Mouse (Mus musculus) heart, postnatal 25 days (tissue): Measurements from ENCODE around the gene Ercc1. TPM values are rescaled to one million over a fixed set of nuclear protein-coding genes. Genes with fewer than 3 reads are reported as not detected.

Source experiments
- DNase-seq: peaks from one replicate; pipeline ENCODE4 v3.0.0; 2022; ENCODE audit warnings: low spot score
- intact Hi-C: fragments of 180-260 bp; cut with DNase I; formaldehyde crosslinking; loops from one replicate; pipeline ENCODE4 v1.15.1; 2025
- total RNA-seq, 2 experiments: library from RNA; stranded (reverse); gene quantifications; 2 replicates each; pipeline ENCODE4 v1.2.3; 2021

Gene Ercc1
- total RNA-seq, 2 experiments from 2014 or later: 40.7 to 45.1 TPM

DNA sequence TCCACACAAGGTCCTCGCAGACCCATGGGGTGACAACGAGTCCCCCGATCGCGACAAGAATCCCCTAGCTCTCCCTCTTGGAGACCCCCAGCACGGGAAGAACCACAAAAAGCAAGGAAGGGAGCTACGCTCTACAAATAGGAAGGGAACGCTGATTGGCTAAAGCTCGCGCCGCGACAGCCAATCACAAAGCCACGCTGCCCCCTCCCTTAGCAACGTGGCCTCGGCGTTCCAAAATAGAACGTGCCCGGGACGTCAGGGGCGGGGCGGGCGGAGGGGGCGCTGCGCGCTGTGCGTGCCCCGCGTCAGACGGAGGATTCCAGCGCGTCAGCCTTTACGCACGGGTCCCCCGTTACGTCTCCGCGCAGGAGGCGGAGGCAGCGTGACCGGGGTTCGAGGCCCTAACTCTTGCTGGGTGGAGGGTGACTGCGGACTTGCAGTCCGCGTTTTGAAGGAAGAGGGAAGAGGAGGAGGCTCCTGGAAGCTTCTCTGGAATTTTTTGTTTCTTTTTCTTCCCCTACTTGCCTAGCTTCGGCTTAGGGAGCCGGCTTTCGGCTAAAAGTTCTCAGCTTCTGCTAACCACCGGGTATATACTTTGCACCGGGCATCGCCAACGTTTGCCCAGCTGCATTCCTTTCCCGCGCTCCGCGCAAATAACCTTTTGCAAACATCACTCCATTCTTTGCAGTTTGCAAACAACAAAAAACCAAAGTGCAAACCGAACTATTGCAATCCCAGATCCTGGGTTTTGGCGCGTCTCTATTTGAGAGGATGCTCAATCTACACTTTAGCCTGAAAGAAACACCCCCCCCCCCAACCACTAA lies 35.9 kb upstream of the Ercc1 start:
- intact Hi-C loops: no loop called here
- peak; percentile 95 for DNase-seq

DNA sequence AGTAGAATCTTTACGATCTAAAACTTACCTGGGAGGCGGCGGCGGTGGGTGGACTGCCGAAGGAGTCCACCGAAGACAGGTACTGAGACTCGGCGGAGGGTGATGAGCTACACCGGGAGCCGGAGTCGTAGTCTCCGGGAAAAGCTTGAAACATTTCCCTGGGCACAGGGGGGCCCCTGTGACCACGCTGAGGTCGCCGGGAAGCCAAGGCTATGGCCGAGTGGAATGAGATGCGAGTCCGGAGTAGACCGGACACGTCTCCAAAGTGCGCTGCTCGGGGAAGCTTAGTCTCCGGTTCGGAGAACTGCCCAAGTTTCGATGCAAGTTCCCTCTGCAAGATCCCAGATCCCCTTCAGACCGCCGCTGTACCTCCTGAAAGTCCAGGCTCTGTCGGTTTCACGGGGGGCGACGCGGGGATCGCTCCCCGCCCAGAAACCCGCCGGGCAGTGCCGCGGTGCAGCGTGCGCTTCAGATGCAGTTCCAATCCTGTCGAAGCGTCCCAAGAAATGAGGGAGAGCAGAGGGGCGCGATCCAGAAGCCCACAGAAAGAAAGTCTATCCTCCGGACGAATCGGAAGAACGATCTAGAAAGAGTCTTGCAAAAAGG lies 35.2 kb upstream of the Ercc1 start:
- DNase-seq: no peak
- intact Hi-C loops: no loop called here

DNA sequence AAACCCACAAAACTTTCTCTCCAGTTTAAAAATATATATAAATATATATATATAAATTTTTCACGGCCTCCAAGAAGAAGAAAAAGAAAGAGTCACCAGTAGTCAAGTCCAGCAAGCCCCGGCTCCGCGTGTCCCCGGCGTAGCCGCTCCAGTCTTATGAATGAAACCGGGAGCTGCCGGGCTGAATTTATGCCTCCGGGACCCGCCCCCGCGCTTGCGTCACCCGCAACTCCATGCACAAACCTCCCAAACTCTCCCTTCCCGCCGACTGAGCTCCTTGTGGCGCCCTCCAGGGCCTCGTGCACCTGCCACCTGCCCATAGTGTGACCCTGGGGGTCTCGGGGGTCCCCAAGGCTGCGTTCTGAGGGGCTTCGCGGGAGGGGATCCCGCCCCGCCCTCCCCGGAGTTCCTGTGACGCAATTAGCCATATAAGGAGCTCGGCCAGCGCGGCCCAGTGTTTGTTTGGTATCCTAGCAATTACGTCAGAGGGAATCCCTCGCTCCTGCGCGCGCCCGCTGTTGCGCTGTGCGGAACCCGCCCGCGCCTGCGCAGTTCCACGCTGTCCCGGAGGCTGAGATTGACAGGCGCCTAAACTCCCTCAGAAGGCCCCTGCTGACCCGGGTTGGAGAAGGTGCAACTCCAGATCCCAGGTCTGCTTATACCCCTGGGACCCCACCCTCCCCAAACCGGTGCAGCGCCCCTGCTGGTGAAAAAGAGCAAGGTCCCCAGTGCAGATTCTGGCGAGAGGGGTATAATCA lies 34.5 kb upstream of the Ercc1 start, which contains the start of gene Fosb:
Fosb (minus strand) TSS at position 168 of the 758 bp plus-strand sequence.
- peak; percentile 90 for DNase-seq
- intact Hi-C loops: no loop called here

DNA sequence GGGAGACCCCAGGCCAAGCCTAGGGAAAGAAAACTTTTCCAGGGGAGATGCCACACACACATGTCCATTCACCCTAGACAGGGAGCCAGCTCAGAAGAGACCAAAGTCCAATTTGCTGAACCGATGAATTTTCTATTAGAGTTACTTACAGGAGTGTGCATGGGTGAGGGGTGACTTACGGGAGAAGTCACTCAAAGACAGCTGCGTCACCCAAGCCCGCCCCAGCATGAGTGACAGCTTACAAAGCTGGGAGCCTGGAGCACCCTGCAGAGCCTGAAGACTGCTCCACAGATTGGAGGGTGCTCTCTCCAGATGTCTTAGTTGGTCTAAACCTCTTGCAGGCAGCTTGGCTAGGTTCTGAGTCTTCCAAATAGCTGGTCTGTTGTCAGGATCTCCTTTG lies 32.6 kb upstream of the Ercc1 start:
- intact Hi-C loops: no loop called here
- DNase-seq: no peak

DNA sequence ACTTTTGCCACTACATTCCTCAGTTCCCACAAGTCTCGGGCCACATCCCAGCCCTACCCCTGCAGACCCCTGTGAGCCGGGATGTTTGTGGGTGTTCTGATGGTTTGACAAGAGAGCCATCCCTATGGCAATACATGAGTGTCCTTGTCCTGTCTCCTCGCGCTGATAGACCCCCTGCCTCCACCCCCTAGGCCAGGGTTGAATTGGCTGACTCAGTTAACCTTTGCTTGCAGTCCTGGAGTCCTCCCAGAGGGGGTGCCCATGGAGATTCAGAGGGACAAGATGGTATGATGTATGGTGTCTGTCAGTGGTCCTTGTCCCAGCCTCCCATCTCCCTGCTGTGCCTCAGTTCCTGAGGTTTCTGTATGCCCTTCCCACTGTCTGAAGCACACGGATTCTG lies 30.5 kb upstream of the Ercc1 start:
- intact Hi-C loops: no loop called here
- DNase-seq: no peak

GRCm38 (mm10) chr7:19316451-19317161 lies 28.0 kb upstream of the Ercc1 start:
- intact Hi-C loops: no loop called here
- DNase-seq: no peak

DNA sequence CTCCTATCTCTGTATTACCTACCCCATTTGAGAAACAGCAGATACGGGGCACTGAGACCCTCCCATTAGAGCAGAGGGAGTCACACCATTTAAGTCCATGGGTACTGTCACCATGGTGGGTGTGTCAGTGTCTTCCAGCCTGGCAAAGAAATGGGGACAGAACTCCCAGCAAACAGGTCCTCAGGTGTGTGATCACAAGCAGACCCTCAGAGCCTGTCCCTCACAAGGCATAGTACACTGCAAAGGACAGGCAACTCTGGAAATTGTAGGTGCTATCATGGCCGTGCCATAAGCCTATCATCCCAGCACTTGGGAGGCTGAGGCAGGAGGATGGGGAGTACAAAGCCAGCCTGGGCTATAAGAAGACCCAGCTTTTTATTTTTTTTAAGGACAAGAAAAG lies 26.4 kb upstream of the Ercc1 start:
- intact Hi-C loops: no loop called here
- DNase-seq: no peak

DNA sequence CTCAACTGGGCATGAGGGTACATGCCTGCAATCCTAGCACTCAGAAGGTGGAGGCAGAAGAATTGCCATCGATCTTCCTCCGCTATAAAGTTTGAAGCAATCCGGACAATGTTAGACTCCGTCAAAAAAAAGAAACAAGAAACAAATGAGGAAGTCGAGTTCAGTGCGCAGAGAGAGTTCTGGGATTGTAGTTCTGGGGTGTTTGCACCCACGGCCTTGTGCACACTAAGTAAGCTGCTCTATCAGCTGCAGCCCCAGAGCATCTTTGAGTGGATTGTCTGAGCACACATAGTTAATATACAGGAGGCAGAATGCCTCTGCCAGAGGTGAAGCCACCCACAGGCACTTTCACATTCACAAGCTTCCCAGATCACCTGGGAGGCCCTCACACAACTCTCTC lies 25.9 kb upstream of the Ercc1 start:
- intact Hi-C loops: no loop called here
- no peak for DNase-seq

GRCm38 (mm10) chr7:19319458-19319857 lies 25.1 kb upstream of the Ercc1 start:
- DNase-seq: no peak
- intact Hi-C loops: no loop called here

- peak; percentile 94 for DNase-seq
- intact Hi-C loops: no loop called here
Measured at GRCm38 (mm10) chr7:19319906-19320305, 24.7 kb upstream of the Ercc1 start.

DNA sequence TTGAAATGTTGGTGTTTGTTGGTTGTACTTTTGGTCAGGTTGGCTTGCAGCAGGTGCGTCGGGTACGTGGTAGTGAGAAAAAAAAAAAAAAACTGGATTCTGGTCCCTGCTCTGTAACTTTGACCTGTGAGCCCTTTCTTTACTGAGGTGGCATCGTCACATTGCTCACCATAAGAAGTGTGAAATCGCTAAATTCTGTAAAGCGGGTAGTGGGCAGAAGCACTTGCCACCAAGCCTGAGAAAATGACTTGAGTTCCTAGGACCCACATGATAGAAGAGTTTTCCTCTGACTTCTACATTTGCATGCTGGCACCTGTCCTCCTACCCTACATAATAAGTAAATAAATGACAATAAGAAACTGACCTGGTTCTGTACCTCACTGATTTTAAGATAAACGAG lies 23.9 kb upstream of the Ercc1 start:
- intact Hi-C loops: no loop called here
- no peak for DNase-seq

GRCm38 (mm10) chr7:19321464-19321863 lies 23.1 kb upstream of the Ercc1 start:
- intact Hi-C loops: no loop called here
- no peak for DNase-seq

DNA sequence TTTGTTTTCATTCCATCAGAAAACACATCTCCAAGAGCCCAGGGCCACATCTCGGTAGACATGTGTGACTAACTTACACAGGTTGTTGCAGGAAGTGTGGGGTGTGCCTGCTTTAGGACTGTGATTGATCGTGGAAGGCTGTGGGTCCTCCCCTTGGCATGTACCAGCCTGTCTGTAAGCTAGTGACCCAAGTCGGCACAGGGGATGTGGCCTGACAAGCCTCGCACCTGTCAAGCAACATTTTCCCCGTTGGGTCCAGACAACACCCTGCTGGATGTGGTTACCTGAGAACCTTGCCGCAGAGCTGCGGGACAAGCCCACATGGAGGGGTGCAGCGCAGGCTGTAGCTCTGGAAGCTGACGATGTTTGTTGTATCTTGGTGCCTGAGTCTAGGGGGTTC lies 22.1 kb upstream of the Ercc1 start:
- intact Hi-C loops: no loop called here
- no peak for DNase-seq

DNA sequence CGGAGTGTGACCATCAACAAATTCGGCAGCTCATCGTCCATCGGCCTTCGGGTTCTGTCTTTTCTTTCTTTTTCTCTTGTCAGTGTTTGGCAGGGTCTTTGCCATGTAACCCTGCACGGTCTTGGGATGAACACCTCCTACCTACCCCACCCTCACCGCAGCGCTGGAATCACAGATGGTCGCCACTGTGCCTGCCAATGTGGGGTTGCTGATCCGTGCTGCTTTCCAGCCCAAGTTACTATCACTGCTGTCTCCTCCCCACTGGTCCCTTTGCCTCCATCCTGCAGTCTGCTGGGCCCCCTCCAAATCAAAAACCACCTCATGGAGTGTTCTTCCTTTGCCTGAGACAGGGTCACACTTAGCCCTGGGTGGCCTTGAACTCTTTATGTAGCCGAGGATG lies 20.4 kb upstream of the Ercc1 start:
- DNase-seq: no peak
- intact Hi-C loops: no loop called here

- no peak for DNase-seq
- intact Hi-C loops: no loop called here
Measured at GRCm38 (mm10) chr7:19325262-19326199, 19.0 kb upstream of the Ercc1 start.

DNA sequence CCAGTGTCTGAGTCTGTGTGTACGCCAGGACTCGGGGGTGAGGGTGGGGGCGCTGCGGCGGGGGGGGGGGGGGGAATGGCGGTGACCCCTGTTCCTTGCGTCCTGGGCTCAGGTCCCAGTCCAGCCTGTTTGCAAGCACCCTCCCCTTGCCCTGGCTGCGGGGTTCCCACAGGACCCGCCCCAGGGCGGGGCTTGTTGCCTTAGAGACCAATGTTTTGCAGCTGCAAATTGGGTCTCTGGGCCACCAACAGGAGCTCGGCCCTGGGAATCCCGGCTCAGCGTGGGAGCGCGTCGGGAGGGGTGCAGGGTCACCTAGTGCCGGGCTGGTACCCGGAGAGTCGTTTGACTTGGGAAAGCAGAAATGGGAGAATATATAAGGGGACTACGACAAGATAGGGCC lies 18.2 kb upstream of the Ercc1 start:
- intact Hi-C loops: no loop called here
- peak; percentile 88 for DNase-seq

DNA sequence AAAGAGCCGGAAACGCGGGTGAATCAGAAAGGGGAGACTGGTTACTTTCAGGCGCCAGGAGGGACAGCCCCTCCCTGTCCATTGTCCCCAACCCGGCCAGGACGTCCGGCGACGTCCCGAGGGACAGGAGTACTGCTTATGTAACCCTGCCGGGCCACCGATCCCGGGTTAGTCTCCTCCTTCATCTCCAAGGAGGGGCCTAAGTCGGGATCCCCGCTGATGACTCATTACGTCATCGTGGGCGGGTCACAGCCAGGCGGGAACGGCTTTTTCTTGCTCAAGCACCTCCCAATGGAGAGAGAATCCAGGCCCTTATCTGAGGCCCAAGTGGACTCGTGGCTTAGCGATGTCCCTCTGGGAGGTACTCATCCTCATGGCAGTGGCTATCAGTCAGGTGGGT lies 17.4 kb upstream of the Ercc1 start:
- peak; percentile 95 for DNase-seq
- intact Hi-C loops: no loop called here

DNA sequence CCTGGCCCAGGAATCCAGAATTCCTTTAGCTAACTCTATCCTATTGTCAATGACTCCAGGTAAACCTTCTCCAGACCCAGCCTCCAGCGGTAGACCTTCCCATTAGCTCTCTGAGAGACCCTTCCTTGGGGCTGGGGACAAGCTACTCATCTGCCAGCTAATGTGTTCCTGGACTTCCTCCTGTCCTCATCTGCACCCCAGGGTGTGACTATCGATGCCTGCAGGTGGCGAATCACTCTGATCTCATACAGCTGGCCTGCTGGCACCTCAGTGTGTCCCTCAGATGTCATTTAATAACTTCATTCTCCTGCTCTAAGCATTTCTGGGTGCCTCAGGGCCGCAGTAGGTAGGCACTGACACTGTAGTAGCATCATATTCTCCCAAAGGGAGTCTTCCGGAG lies 16.8 kb upstream of the Ercc1 start:
- no peak for DNase-seq

GRCm38 (mm10) chr7:19328425-19328824 lies 16.2 kb upstream of the Ercc1 start:
- DNase-seq: no peak
- intact Hi-C loops: no loop called here

More for the DNA sequence above, 16.8 kb upstream of the Ercc1 start:
- intact Hi-C loops: no loop called here
